Mouse (Mus musculus) heart, adult 2 months (tissue): Measurements from ENCODE around the gene Rassf2.

Source experiments
- CTCF ChIP-seq: fragments of 200-600 bp; IDR thresholded peaks from 2 replicates; pipeline ENCODE4 v1.8.1; 2022; ENCODE audit warnings: antibody characterized with exemption, mild to moderate bottlenecking, moderate library complexity
- EP300 ChIP-seq: fragments of 200-500 bp; IDR thresholded peaks from 2 replicates; pipeline ENCODE4 v1.6.1; 2011; ENCODE audit warnings: low read depth, low read length, control low read depth; ENCODE audit not compliant: insufficient read depth
- POLR2A ChIP-seq: fragments of 200-500 bp; IDR thresholded peaks from 2 replicates; pipeline ENCODE4 v1.6.1; 2011; ENCODE audit warnings: mild to moderate bottlenecking, low read depth, low read length, control low read depth; ENCODE audit not compliant: insufficient read depth

- TF ChIP-seq POLR2A: no peak
- TF ChIP-seq EP300: no peak
- TF ChIP-seq CTCF: no peak
Observed at GRCm38 (mm10) chr2:132016034-132016433, 14.0 kb downstream of the Rassf2 start.
